Mouse (Mus musculus) myocyte (in vitro differentiated cells): ENCODE results near the gene Gm42417. TPM values are rescaled to one million over a fixed set of nuclear protein-coding genes. Genes with fewer than 3 reads are reported as not detected.

ENCODE experiments used
- H3K27me3 ChIP-seq: one replicate; pipeline ENCODE4 v1.6.1; 2011; ENCODE audit not compliant: control insufficient read depth, insufficient read depth, insufficient read length
- H3K36me3 ChIP-seq: one replicate; pipeline ENCODE4 v1.6.1; 2011; ENCODE audit not compliant: control insufficient read depth, insufficient read depth
- H3K4me2 ChIP-seq: one replicate; pipeline ENCODE4 v1.6.1; 2011; ENCODE audit warnings: low read depth, control low read depth
- H3K4me3 ChIP-seq: one replicate; pipeline ENCODE4 v1.5.1; 2011; ENCODE audit warnings: mild to moderate bottlenecking, control low read depth, moderate library complexity
- H3K79me2 ChIP-seq: one replicate; pipeline ENCODE4 v1.6.1; 2011; ENCODE audit not compliant: control insufficient read depth, insufficient read depth
- H3ac ChIP-seq: one replicate; pipeline ENCODE4 v1.6.1; 2011; ENCODE audit not compliant: control insufficient read depth, insufficient read length
- CEBPB ChIP-seq: IDR thresholded peaks from 2 replicates; pipeline ENCODE4 v1.6.1; 2011; ENCODE audit warnings: mild to moderate bottlenecking, moderate library complexity; ENCODE audit not compliant: poor library complexity, insufficient read depth, severe bottlenecking
- E2F4 ChIP-seq: IDR thresholded peaks from one replicate; pipeline ENCODE4 v1.6.1; 2011; ENCODE audit warnings: mild to moderate bottlenecking, control low read depth, moderate library complexity; ENCODE audit not compliant: insufficient read depth
- MAX ChIP-seq: IDR thresholded peaks from one replicate; pipeline ENCODE4 v1.6.1; 2011; ENCODE audit warnings: low read depth, mild to moderate bottlenecking, control low read depth
- MYOD1 ChIP-seq, 3 experiments: IDR thresholded peaks; one replicate each; pipeline ENCODE4 v1.6.1; 2011; ENCODE audit warnings: control low read depth in 2 of 3, low read depth in 2 of 3, mild to moderate bottlenecking in 2 of 3, moderate library complexity in 1 of 3; ENCODE audit not compliant: insufficient read length in 2 of 3, control insufficient read depth in 1 of 3
- MYOG ChIP-seq, 3 experiments: IDR thresholded peaks; one replicate each; pipeline ENCODE4 v1.6.1; 2011; ENCODE audit warnings: control low read depth in 2 of 3, low read depth in 2 of 3, mild to moderate bottlenecking in 2 of 3; ENCODE audit not compliant: insufficient read length in 2 of 3, control insufficient read depth in 1 of 3, insufficient read depth in 1 of 3
- POLR2A ChIP-seq: IDR thresholded peaks from one replicate; pipeline ENCODE4 v1.6.1; 2011; ENCODE audit warnings: low read depth, mild to moderate bottlenecking, control low read depth, moderate library complexity; ENCODE audit not compliant: insufficient read length
- POLR2AphosphoS2 ChIP-seq: IDR thresholded peaks from one replicate; pipeline ENCODE4 v1.6.1; 2011; ENCODE audit warnings: low read depth, control low read depth; ENCODE audit not compliant: insufficient read length
- REST ChIP-seq: IDR thresholded peaks from one replicate; pipeline ENCODE4 v1.6.1; 2011; ENCODE audit warnings: mild to moderate bottlenecking, control low read depth, moderate library complexity; ENCODE audit not compliant: insufficient read depth, insufficient read length
- SRF ChIP-seq: IDR thresholded peaks from one replicate; pipeline ENCODE4 v1.6.1; 2011; ENCODE audit warnings: low read depth; ENCODE audit not compliant: control insufficient read depth, insufficient read length
- TCF12 ChIP-seq: IDR thresholded peaks from one replicate; pipeline ENCODE4 v1.6.1; 2011; ENCODE audit warnings: mild to moderate bottlenecking, control low read depth; ENCODE audit not compliant: poor library complexity, insufficient read depth, severe bottlenecking
- TCF3 ChIP-seq: IDR thresholded peaks from one replicate; pipeline ENCODE4 v1.6.1; 2011; ENCODE audit warnings: low read depth, control low read depth; ENCODE audit not compliant: insufficient read length
- USF1 ChIP-seq: IDR thresholded peaks from one replicate; pipeline ENCODE4 v1.6.1; 2011; ENCODE audit warnings: low read depth, mild to moderate bottlenecking, control low read depth, moderate library complexity
- polyA plus RNA-seq: library from polyadenylated mRNA; unstranded; fragments of >200 nt; fragmentation: generic; extraction: Trizol; gene quantifications from one replicate; pipeline ENCODE4 v1.2.1, GENCODE M21; 2012; ENCODE audit warnings: missing spikeins

Gm42417 gene
- polyA plus RNA-seq, 1 experiment: 0.13 TPM

- H3K36me3 ChIP-seq: peaks cover 21% of the 10 kb centered on the region
- H3K4me2 ChIP-seq: no peak overlapping the region
- H3K79me2 ChIP-seq: no peaks in the 10 kb centered on the region
- no peaks in the 10 kb centered on the region for H3K27me3 ChIP-seq
- H3K4me3 ChIP-seq: no peak overlapping the region
- TF ChIP-seq MAX (no peak), E2F4 (no peak), TCF3 (no peak), POLR2A (no peak), CEBPB (no peak), USF1 (no peak), SRF (no peak), REST (no peak), MYOD1 (IDR thresholded peaks at IDR 0.05; ENCODE audit: control insufficient read depth in 1 of 3, insufficient read length in 2 of 3, low read depth in 2 of 3) (no peak), MYOG (IDR thresholded peaks at IDR 0.05; ENCODE audit: control insufficient read depth in 1 of 3, insufficient read depth in 1 of 3, insufficient read length in 2 of 3, low read depth in 2 of 3) (no peak), POLR2AphosphoS2 (no peak), TCF12 (no peak)
- no peak overlapping the region for H3ac ChIP-seq
Observed at GRCm38 (mm10) chr1:36501261-36501660, 38.0 kb downstream of the Gm42417 start.

- TF ChIP-seq MYOD1 (IDR thresholded peaks at IDR 0.05; ENCODE audit: control insufficient read depth in 1 of 3, insufficient read length in 2 of 3, low read depth in 2 of 3) (peak; percentile 62 to 98 (median 95)), SRF (no peak), REST (no peak), CEBPB (no peak), POLR2A (no peak), MYOG (IDR thresholded peaks at IDR 0.05; ENCODE audit: control insufficient read depth in 1 of 3, insufficient read depth in 1 of 3, insufficient read length in 2 of 3, low read depth in 2 of 3) (peak; percentile 93 to 99 (median 99)), USF1 (no peak), MAX (no peak), TCF3 (peak; percentile 92), TCF12 (peak; percentile 85), POLR2AphosphoS2 (no peak), E2F4 (no peak)
- no peak overlapping the region for H3K4me3 ChIP-seq
Observed at GRCm38 (mm10) chr1:36497312-36497711, 41.9 kb downstream of the Gm42417 start.

GRCm38 (mm10) chr1:36496719-36497118 lies 42.5 kb downstream of the Gm42417 start:
- TF ChIP-seq USF1: no peak
- TF ChIP-seq REST: no peak
- TF ChIP-seq TCF3: no peak
- no peak for TF ChIP-seq POLR2A
- no peak for TF ChIP-seq E2F4
- no peak for TF ChIP-seq CEBPB
- no peak for TF ChIP-seq MYOG (IDR thresholded peaks at IDR 0.05; ENCODE audit: control insufficient read depth in 1 of 3, insufficient read depth in 1 of 3, insufficient read length in 2 of 3, low read depth in 2 of 3)
- no peak for TF ChIP-seq POLR2AphosphoS2
- Histone ChIP-seq H3K79me2 (peaks cover 19% of the 10 kb centered on the region), H3K4me2 (peak overlapping the region; percentile 22)

More at GRCm38 (mm10) chr1:36497312-36497711, 41.9 kb downstream of the Gm42417 start:
- Histone ChIP-seq H3K27me3 (no peaks in the 10 kb centered on the region), H3K79me2 (peaks cover 17% of the 10 kb centered on the region), H3K4me2 (peak overlapping the region; percentile 22), H3K36me3 (peaks cover 14% of the 10 kb centered on the region), H3ac (no peak overlapping the region)

GRCm38 (mm10) chr1:36493299-36493698 lies 45.9 kb downstream of the Gm42417 start:
- H3K79me2 ChIP-seq: peaks cover 35% of the 10 kb centered on the region
- no peak for TF ChIP-seq TCF3
- no peak for TF ChIP-seq TCF12
- no peak for TF ChIP-seq MYOD1 (IDR thresholded peaks at IDR 0.05; ENCODE audit: control insufficient read depth in 1 of 3, insufficient read length in 2 of 3, low read depth in 2 of 3)
- TF ChIP-seq MYOG (IDR thresholded peaks at IDR 0.05; ENCODE audit: control insufficient read depth in 1 of 3, insufficient read depth in 1 of 3, insufficient read length in 2 of 3, low read depth in 2 of 3): no peak
- TF ChIP-seq CEBPB: no peak
- TF ChIP-seq POLR2A: no peak
- TF ChIP-seq USF1: no peak
- no peak for TF ChIP-seq SRF
- no peak for TF ChIP-seq REST
- no peak for TF ChIP-seq E2F4
- H3K4me2 ChIP-seq: no peak overlapping the region
- H3K4me3 ChIP-seq: no peak overlapping the region
- no peak overlapping the region for H3ac ChIP-seq
- H3K27me3 ChIP-seq: no peaks in the 10 kb centered on the region
- H3K36me3 ChIP-seq: no peaks in the 10 kb centered on the region

More at GRCm38 (mm10) chr1:36496719-36497118, 42.5 kb downstream of the Gm42417 start:
- Histone ChIP-seq H3K27me3 (no peaks in the 10 kb centered on the region), H3K36me3 (peaks cover 11% of the 10 kb centered on the region), H3ac (no peak overlapping the region), H3K4me3 (no peak overlapping the region)

- Histone ChIP-seq H3K36me3 (no peaks in the 10 kb centered on the region), H3K4me2 (peak overlapping the region; percentile 49), H3ac (no peak overlapping the region), H3K27me3 (no peaks in the 10 kb centered on the region), H3K79me2 (peaks cover 38% of the 10 kb centered on the region), H3K4me3 (no peak overlapping the region)
- TF ChIP-seq USF1 (no peak), E2F4 (no peak), POLR2A (no peak), MYOD1 (IDR thresholded peaks at IDR 0.05; ENCODE audit: control insufficient read depth in 1 of 3, insufficient read length in 2 of 3, low read depth in 2 of 3) (no peak), POLR2AphosphoS2 (no peak), CEBPB (no peak)
Observed at GRCm38 (mm10) chr1:36492416-36493139, 46.7 kb downstream of the Gm42417 start.
